Mouse (Mus musculus) regulatory T cell (primary cell): ENCODE measurements around the gene Tmem217.

ENCODE experiments used
- in situ Hi-C: fragments of 300-600 bp; cut with MboI, MseI; formaldehyde crosslinking; loops from one replicate; pipeline ENCODE4 v1.15.1; 2025; ENCODE audit warnings: high pct_unique_total_duplicates

The Tmem217 gene

GRCm38 (mm10) chr17:29490713-29491581 is 61.2 kb downstream of the Tmem217 start, which contains the start of gene Pim1:
TSS of gene Pim1 (plus strand) at chr17:29490753.
- in situ Hi-C loops, result no loop called here

- in situ Hi-C loops, result loop anchor here (5.0 kb wide), 1 partner anchor 93 kb away; no protein-coding TSS in a partner anchor
These were observed 62.0 kb downstream of the Tmem217 start for GRCm38 (mm10) chr17:29489971-29490712.

- in situ Hi-C loops, result loop anchor here (5.0 kb wide), 1 partner anchor 92 kb away; no protein-coding TSS in a partner anchor
These were observed 62.9 kb downstream of the Tmem217 start for GRCm38 (mm10) chr17:29488978-29489970.

- in situ Hi-C loops, result loop anchor here (5.0 kb wide), 1 partner anchor 91 kb away; no protein-coding TSS in a partner anchor
These were observed 63.8 kb downstream of the Tmem217 start for GRCm38 (mm10) chr17:29488257-29488977.

GRCm38 (mm10) chr17:29485336-29486233 is 66.6 kb downstream of the Tmem217 start:
- in situ Hi-C loops, result loop anchor here (5.0 kb wide), 1 partner anchor 88 kb away; no protein-coding TSS in a partner anchor

- in situ Hi-C loops, result no loop called here
These were observed 67.8 kb downstream of the Tmem217 start for GRCm38 (mm10) chr17:29484431-29484830.

- in situ Hi-C loops, result no loop called here
These were observed 68.9 kb downstream of the Tmem217 start for GRCm38 (mm10) chr17:29483282-29483681.

GRCm38 (mm10) chr17:29482632-29483031 is 69.6 kb downstream of the Tmem217 start:
- in situ Hi-C loops, result no loop called here

- in situ Hi-C loops, result no loop called here
These were observed 71.9 kb downstream of the Tmem217 start for GRCm38 (mm10) chr17:29480256-29480655.

- in situ Hi-C loops, result loop anchor here (5.0 kb wide), 1 partner anchor 56 kb away; no protein-coding TSS in a partner anchor
These were observed 73.9 kb downstream of the Tmem217 start for GRCm38 (mm10) chr17:29478271-29478670.

GRCm38 (mm10) chr17:29477357-29477756 is 74.8 kb downstream of the Tmem217 start:
- in situ Hi-C loops, result loop anchor here (5.0 kb wide), 1 partner anchor 55 kb away; no protein-coding TSS in a partner anchor

GRCm38 (mm10) chr17:29476461-29476860 is 75.7 kb downstream of the Tmem217 start:
- in situ Hi-C loops, result loop anchor here (5.0 kb wide), 1 partner anchor 54 kb away; no protein-coding TSS in a partner anchor
